Mouse (Mus musculus): Measurements from ENCODE around the gene Ccdc6. TPM values are rescaled to one million over a fixed set of nuclear protein-coding genes. Genes with fewer than 3 reads are reported as not detected.

Ccdc6 gene
- polyA plus RNA-seq, 1 experiment, result 22.8 TPM

- DNase-seq (ENCODE audit: low read depth, low spot score), result no peak
- 90% methylated on average over 3 of the region's 3 CpGs for WGBS
Measured at GRCm38 (mm10) chr10:70156431-70157165, 59.7 kb downstream of the Ccdc6 start.

GRCm38 (mm10) chr10:70159651-70160320, 62.9 kb downstream of the Ccdc6 start:
- whole genome bisulfite sequencing, result 81% methylated on average over 12 of the region's 12 CpGs
- no peak for DNase-seq (ENCODE audit: low read depth, low spot score)

GRCm38 (mm10) chr10:70160811-70161210, 63.9 kb downstream of the Ccdc6 start:
- no peak for DNase-seq (ENCODE audit: low read depth, low spot score)
- 89% methylated on average over 12 of the region's 12 CpGs for WGBS

DNA sequence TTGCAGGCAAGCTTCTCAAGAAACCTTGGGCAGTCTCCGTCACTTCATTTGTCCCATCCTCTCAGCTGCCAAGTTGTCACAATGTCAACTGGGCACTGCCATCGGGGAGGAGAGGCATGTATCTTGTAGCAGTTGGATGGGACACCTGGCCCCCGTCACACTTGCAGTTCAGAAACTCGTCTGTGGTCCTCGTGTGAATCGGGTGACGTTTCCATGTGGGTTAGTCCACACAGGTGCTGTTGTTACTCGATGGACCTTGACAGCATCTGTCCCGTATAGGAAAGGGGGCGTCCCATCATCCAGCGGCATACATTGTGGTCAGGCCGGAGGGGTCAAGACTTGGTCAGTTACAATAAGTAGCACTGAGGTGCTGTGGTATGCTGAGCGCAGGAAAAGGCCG, 64.6 kb downstream of the Ccdc6 start:
- 93% methylated on average over 14 of the region's 14 CpGs for WGBS
- DNase-seq (ENCODE audit: low read depth, low spot score), result no peak

GRCm38 (mm10) chr10:70163681-70164080, 66.8 kb downstream of the Ccdc6 start:
- 54% methylated on average over 5 of the region's 5 CpGs for WGBS
- DNase-seq (ENCODE audit: low read depth, low spot score), result no peak

DNA sequence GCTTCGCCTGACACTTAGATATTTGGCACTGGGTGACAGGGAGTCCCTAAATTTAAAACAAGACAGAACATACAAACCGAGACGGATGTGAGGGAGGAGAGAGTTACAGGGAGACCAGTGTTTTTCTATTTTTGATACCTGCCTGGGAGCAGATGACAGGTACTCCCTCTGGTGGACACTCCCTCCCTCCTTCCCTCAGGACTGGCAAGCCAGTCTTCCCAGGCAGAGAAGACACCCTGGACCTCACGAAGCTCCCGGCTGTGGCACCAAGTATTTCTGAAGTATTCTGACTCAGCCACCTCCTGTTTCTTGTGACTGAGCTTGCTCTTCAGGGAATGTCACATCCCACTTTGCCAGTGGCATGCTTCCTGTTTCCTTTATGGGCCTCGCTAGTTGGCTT, 69.0 kb downstream of the Ccdc6 start:
- DNase-seq (ENCODE audit: low read depth, low spot score), result no peak
- 69% methylated on average over 6 of the region's 6 CpGs for WGBS

DNA sequence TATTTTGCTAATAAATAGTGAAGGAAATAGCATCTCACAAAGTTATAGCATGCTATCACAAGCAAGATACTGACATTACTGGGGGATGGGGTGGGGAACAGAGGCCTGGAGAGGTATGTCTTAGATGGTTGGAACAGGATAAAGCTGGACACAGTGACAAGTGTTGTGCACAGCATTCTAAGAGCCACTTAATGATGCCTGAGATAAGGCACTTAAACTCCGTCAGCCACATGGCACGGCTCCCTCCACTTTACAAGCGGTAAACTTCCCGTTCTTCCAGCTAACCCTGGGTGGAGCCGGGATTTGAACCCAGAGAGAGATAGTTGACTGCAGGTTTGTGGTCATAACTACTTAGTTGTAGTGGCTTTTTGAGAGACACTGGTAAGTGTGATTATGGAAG, 69.5 kb downstream of the Ccdc6 start:
- WGBS, result 87% methylated on average over 5 of the region's 5 CpGs
- no peak for DNase-seq (ENCODE audit: low read depth, low spot score)

DNA sequence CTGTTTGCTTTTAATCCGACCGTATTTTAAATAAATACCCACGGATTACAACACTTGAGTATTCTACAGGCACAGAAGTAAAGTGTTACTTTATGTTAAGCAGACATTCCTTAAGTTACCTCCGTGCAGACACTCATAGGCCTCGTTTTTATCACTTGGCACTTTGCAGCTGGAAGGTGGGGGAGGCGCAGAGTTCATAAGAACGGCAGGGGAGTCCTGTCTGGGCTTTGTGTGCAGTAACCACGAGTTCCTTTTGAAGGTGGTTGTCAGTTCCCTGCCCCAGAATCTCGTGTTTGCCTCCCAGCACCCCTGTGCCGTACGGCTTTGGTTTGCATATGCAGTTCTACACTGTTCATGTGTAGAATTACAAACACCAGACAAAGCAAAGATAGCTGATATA, 70.7 kb downstream of the Ccdc6 start:
- 70% methylated on average over 11 of the region's 11 CpGs for WGBS
- no peak for DNase-seq (ENCODE audit: low read depth, low spot score)

DNA sequence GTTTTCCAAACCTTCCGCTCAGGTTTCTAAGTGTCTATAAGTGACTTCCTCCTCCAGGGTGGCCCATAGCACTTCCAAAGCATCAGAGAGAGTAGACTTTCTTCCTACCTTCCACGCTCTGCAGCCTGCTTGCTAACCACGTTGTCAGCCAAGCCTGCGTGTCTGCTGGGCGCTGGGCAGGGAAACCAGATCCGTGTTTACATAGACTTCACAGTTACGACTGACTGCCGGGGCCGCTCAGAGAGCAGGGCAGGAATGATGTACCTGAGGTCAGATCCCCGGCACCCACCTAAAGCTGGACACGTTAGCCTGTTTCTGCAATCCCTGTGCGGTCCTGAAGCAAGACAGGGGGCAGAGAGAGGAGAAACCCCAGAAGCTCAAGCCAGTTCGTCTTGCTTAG, 71.5 kb downstream of the Ccdc6 start:
- no peak for DNase-seq (ENCODE audit: low read depth, low spot score)
- 67% methylated on average over 13 of the region's 13 CpGs for WGBS

DNA sequence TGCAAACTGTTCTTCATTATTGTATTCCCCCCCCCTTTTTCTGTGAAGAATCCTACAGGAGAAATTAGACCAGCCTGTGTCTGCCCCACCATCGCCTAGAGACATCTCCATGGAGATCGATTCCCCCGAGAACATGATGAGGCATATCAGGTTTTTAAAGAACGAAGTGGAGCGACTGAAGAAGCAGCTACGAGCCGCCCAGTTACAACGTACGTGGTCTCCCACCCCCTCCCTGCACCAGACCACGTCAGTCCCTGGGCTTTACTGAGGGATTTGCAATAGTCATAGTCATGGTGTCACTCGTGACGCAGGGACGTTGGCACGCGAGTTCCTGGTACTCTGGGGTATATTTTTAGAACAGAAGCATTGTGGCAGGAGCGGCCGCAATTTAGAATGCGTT, 72.1 kb downstream of the Ccdc6 start:
- DNase-seq (ENCODE audit: low read depth, low spot score), result no peak
- 86% methylated on average over 18 of the region's 18 CpGs for WGBS

DNA sequence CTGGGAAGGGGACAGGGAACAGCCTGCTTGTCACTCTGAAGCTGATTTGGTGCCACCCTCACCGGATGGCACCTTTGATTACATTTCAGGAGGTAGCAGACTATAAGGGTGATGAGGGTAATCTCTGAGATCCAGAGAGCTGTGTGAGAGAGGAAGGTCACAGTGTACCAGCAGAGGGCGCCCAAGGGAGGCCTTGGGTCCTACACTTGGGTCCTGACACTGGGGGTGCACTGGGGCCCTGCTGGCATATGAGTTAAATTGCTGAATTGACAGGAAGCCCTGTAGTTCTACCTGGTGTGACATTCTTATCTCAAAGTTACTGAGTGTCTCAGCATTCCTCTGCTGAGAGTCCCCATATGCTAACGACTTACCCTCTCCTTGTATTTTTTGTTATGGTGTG, 76.4 kb downstream of the Ccdc6 start:
- DNase-seq (ENCODE audit: low read depth, low spot score), result no peak
- WGBS, result 58% methylated on average over 3 of the region's 3 CpGs

DNA sequence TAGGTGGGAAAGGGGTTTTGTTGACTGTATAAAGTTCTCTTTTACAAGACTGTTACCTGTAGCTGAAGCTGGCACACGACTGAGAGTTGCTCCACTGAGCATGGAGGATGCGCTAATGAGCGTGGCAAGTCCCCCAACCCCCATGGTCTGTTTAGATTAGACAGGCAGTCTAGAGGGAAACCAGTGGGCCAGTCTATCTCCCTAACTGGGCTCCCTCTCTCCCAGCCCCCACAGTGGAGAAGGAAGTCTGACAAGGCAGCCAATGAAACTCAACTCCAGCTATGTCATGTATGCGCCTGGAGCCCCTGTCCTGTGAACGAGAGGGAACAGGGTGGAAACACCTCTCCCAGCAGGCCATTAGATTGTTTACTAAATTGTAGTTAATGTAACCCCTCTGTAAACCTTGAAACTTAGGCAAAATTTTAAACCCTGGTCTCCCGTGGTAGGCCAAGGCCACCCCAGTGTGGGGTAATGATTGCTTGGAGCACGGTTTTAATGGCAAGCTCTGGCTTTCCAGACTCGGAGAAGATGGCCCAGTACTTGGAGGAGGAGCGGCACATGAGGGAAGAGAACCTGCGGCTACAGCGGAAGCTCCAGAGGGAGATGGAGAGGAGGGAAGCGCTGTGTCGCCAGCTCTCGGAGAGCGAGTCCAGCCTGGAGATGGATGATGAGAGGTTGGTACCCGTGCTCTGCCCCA, 77.7 kb downstream of the Ccdc6 start:
- WGBS, result 81% methylated on average over 16 of the region's 16 CpGs
- no peak for DNase-seq (ENCODE audit: low read depth, low spot score)

DNA sequence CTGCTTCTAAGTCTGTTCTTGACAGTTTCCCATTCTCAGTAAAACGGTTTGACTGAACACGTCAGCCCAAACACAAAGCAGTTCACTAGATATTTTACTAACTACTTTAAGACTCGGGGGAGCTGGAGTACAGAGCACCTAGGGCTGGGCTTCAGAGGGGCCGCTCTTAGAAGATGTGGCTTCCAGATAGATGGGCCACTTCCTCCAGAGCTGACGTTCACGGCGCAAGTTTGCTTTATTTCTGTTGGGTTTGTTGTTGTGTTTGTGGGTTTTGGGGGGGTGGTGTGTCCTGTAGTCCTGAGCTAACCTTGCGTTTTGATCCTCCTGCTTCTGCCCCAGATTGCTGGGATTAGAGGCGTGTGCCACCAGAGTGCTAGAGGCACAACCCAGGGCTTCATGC, 83.8 kb downstream of the Ccdc6 start:
- DNase-seq (ENCODE audit: low read depth, low spot score), result no peak
- 81% methylated on average over 9 of the region's 9 CpGs for WGBS

- DNase-seq (ENCODE audit: low read depth, low spot score), result no peak
- WGBS, result 45% methylated on average over 11 of the region's 11 CpGs
Measured at GRCm38 (mm10) chr10:70181279-70181972, 84.5 kb downstream of the Ccdc6 start.

DNA sequence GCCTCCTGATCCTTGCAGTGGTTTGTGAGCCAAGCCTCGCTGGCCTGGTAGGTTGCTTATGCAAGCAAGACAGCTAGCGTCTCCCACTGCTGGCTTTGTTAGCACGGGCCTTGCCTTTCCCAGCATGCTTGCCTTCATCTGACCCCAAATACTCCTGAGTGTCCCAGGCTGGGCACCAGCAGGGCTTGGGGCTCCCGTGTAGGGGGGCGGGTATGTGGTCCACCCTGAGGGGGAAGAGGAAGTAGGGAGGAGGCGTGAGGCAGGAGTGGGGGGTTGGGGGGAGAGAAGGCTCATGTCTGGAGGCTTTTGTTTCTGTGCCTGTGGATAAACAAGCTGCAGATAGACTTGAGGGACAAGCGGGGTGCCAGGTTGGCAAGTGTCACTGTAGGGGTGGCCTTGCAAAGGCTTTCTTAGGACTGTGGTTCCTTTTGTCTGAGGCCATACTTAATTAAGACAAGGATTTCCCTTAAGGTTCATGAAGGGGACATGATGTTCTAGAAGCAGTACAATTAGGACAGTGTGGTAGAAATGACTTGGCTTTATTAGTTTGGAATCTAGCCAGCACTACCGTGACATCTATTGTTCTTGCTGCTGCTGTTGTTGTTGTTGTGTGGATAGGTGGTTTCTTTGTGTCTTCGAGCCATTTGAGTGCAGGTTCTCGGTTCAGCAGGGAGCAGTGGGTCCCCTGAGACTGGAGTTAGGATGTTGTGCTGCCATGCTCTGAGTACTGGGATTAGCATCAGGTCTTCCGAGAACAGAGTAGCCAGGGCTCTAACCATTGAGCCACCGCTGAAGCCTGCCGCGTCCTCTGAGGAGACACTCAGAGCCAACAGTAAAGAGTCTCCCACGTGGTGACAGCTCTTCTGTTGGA, 86.5 kb downstream of the Ccdc6 start:
- DNase-seq (ENCODE audit: low read depth, low spot score), result no peak
- 72% methylated on average over 15 of the region's 15 CpGs for WGBS

DNA sequence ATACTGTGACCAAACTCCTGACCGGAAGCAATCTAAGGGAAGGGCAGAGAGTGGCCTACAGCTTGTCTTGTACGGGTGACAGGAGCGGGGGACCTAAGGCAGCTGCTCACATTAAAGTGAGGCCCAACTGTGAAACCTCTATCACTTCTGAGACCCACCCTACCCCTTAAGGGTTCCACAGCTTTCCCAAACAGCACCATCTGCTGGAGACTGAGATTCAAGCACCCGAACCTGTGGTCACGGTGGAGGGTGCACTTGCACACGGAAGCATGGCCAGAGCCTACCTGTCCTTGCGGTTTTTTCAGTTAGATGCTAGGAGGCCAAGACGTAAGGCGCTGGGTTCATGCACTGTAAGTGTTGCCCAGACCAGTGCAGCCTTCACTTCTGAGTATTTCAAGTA, 89.2 kb downstream of the Ccdc6 start:
- WGBS, result 71% methylated on average over 9 of the region's 9 CpGs
- no peak for DNase-seq (ENCODE audit: low read depth, low spot score)

- DNase-seq (ENCODE audit: low read depth, low spot score), result no peak
- WGBS, result 81% methylated on average over 7 of the region's 7 CpGs
Measured at GRCm38 (mm10) chr10:70186586-70186985, 89.7 kb downstream of the Ccdc6 start.

DNA sequence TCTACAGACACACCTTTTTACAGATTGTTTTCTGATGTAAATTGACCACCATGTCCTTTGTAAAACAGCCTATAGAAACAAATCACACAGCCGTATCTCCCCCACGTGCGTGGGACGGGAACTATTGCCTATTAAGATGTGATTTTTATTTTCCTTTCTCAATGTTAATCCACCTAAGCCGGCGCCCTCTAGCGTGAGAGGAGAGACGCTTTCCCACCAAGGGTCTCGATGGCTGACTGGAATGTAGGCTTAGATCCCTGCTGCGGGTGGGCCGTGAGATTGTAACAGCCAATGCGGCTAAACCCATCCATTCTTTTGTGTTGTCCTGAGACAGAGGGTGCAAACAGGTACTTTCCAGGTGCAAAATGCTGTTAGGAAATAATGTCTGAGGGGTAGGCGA, 92.9 kb downstream of the Ccdc6 start:
- WGBS, result 86% methylated on average over 13 of the region's 13 CpGs
- DNase-seq (ENCODE audit: low read depth, low spot score), result no peak

- no peak for DNase-seq (ENCODE audit: low read depth, low spot score)
- WGBS, result 67% methylated on average over 9 of the region's 9 CpGs
Measured at GRCm38 (mm10) chr10:70194283-70194682, 97.4 kb downstream of the Ccdc6 start.

All from large intestine, adult 2 months (tissue).